Mouse (Mus musculus) midbrain, postnatal 0 days (tissue): Measurements from ENCODE around the gene Ndufab1. TPM values are rescaled to one million over a fixed set of nuclear protein-coding genes. Genes with fewer than 3 reads are reported as not detected.
A peak's percentile ranks its signal among the peaks of the same experiment; 100 is the strongest.
"Not testable (repeated sequence)": the region's sequence is repeated elsewhere in the genome, so short reads cannot be mapped to it uniquely, and the experiment has no call there.

ENCODE experiments used
- ATAC-seq: fragments of 200-750 bp; cut with Nextera tagmentation; 2 replicates; pipeline ENCODE4 v1.8.0; 2017; ENCODE audit warnings: moderate number of reproducible peaks, mild to moderate bottlenecking, moderate TSS enrichment, moderate library complexity; ENCODE audit not compliant: low FRiP score
- DNase-seq: peaks from one replicate; pipeline ENCODE4 v3.0.0-alpha.2; 2015; ENCODE audit warnings: low spot score
- H3K27ac ChIP-seq: fragments of 300-500 bp; sonication (generic); 2 replicates; pipeline ENCODE4 v1.5.1; 2014; ENCODE audit warnings: low read depth, mild to moderate bottlenecking, low read length, mixed read lengths
- H3K27me3 ChIP-seq: fragments of 300-500 bp; sonication (generic); 2 replicates; pipeline ENCODE4 v1.6.1; 2014; ENCODE audit warnings: low read length, control low read depth, mixed read lengths; ENCODE audit not compliant: insufficient read depth
- H3K36me3 ChIP-seq: fragments of 300-500 bp; sonication (generic); 2 replicates; pipeline ENCODE4 v1.6.1; 2014; ENCODE audit warnings: low read length, control low read depth, mixed read lengths; ENCODE audit not compliant: insufficient read depth
- H3K4me1 ChIP-seq: fragments of 300-500 bp; sonication (generic); 2 replicates; pipeline ENCODE4 v1.6.1; 2014; ENCODE audit warnings: mild to moderate bottlenecking, control low read depth, antibody characterized with exemption, low read length, mixed read lengths; ENCODE audit not compliant: insufficient read depth
- H3K4me2 ChIP-seq: fragments of 300-500 bp; sonication (generic); 2 replicates; pipeline ENCODE4 v1.6.1; 2014; ENCODE audit warnings: low read depth, mild to moderate bottlenecking, low read length, mixed read lengths; ENCODE audit not compliant: poor library complexity, severe bottlenecking
- H3K4me3 ChIP-seq: fragments of 300-500 bp; sonication (generic); 2 replicates; pipeline ENCODE4 v1.5.1; 2014; ENCODE audit warnings: low read depth, mild to moderate bottlenecking, low read length, moderate library complexity
- H3K9ac ChIP-seq: fragments of 300-500 bp; sonication (generic); replicated peaks from 2 replicates; pipeline ENCODE4 v1.6.1; 2014; ENCODE audit warnings: mild to moderate bottlenecking, low read length, moderate library complexity, mixed read lengths; ENCODE audit not compliant: poor library complexity, severe bottlenecking
- H3K9me3 ChIP-seq: fragments of 300-500 bp; sonication (generic); 2 replicates; pipeline ENCODE4 v1.6.1; 2016; ENCODE audit warnings: low read length, control low read depth
- CTCF ChIP-seq: IDR thresholded peaks from 2 replicates; pipeline ENCODE4 v1.5.1; 2016; ENCODE audit warnings: antibody characterized with exemption, mild to moderate bottlenecking
- WGBS: fragments of 180-500 bp; shearing (Covaris S2); extraction: QIAGEN DNeasy Blood & Tissue Kit; methylation state at CpG from one replicate; pipeline ENCODE4 v1.1.7; 2014; 5-methylcytosine and 5-hydroxymethylcytosine counted together
- polyA plus RNA-seq: library from polyadenylated mRNA; unstranded; fragments of >200 nt; fragmentation: Nextera tagmentation; extraction: Ambion mirVana; gene quantifications from 2 replicates; pipeline ENCODE4 v1.2.1, GENCODE M21; 2015
- total RNA-seq: library from RNA; depleted of rRNA; stranded (reverse); fragments of >200 nt; gene quantifications from 2 replicates; pipeline ENCODE4 v1.2.3, GENCODE M21; 2014

Gene Ndufab1
- total and polyA plus RNA-seq, 2 experiments from 2014 or later: 43.0 to 711 TPM

DNA sequence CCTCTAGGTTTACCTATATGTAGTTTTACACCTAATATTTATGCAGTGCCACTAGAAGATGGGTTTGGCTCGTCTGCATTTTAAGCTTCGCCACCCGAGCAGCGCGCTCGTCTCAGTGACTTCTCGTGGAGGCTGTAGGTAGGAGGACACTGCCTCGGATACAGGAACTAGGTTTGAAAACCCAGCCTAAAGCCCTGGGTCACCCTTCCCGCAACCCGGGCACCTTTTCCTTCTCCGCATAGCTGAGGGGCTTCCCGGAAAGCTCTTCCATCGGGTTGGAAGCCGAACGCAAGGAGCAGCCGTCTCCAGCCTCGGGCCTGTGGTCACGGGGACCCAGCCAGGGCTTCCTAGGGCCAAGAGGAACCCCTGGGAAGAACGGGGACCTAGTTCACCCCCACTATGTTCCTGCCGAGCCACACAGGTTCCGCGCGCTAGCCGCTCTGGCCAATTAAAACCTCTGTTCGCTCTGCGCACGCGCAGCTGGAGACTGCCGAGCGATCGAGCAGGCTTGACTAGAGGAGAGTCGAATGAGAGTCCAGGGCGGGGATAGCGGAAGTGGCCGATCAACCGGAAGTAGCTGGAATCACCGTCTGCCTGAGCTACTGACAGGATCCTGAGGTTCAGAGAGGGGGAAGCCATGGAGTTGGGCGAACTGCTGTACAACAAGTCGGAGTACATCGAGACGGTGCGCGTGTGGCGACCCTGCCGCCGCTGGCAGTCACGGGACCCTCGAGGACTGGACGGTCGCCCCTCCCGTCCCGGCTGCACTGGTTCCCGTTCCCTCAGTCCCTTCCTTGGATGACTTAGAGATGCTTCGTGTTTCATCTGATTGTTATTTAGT is 31.0 kb upstream of the Ndufab1 start, which contains the start of the genes Palb2 and Dctn5:
Gene Palb2 (minus strand): TSS at position 489 of the 841 bp plus-strand sequence.
Gene Dctn5 (plus strand): TSS at position 545 of the 841 bp plus-strand sequence.
- peak within 1 kb of the TSS; percentile 83 for H3K9ac ChIP-seq
- DNase-seq (peak; percentile 98), ATAC-seq (peak; percentile 97)
- peaks cover 18% of the 10 kb centered on the region for H3K36me3 ChIP-seq
- H3K27me3 ChIP-seq: no peaks in the 10 kb centered on the region
- no peaks in the 10 kb centered on the region for H3K9me3 ChIP-seq
- H3K4me3 ChIP-seq: peak within 1 kb of the TSS; percentile 83
- under 1% methylated on average over 52 of the region's 54 CpGs for WGBS
- peak within 1 kb of the TSS; percentile 92 for H3K4me2 ChIP-seq
- H3K27ac ChIP-seq: peak within 1 kb of the TSS; percentile 80
- 0 out of 2 replicates have a peak, but pooled peaks cover 6% of the 10 kb centered on the region for H3K4me1 ChIP-seq
- no peak for TF ChIP-seq CTCF

GRCm38 (mm10) chr7:122131834-122132233 is 30.1 kb upstream of the Ndufab1 start:
- H3K9me3 ChIP-seq: no peaks in the 10 kb centered on the region
- peaks cover 13% of the 10 kb centered on the region; the same call in 1 of the 2 replicates for H3K36me3 ChIP-seq
- DNase-seq: no peak
- peak overlapping the region; percentile 83; the same call in 1 of the 2 replicates for H3K4me3 ChIP-seq
- TF ChIP-seq CTCF: no peak
- H3K27ac ChIP-seq: no peak overlapping the region
- peak overlapping the region; percentile 92; the same call in 1 of the 2 replicates for H3K4me2 ChIP-seq
- no peaks in the 10 kb centered on the region for H3K27me3 ChIP-seq
- no peak overlapping the region for H3K9ac ChIP-seq
- H3K4me1 ChIP-seq: 0 out of 2 replicates have a peak, but pooled peaks cover 6% of the 10 kb centered on the region
- no peak for ATAC-seq

GRCm38 (mm10) chr7:122126946-122127345 is 25.3 kb upstream of the Ndufab1 start:
- DNase-seq (no peak), ATAC-seq (no peak)
- no peak for TF ChIP-seq CTCF
- no peak overlapping the region for H3K4me2 ChIP-seq
- no peaks in the 10 kb centered on the region for H3K4me1 ChIP-seq
- no peaks in the 10 kb centered on the region for H3K9me3 ChIP-seq
- H3K27me3 ChIP-seq: no peaks in the 10 kb centered on the region
- no peak overlapping the region for H3K4me3 ChIP-seq
- no peak overlapping the region for H3K27ac ChIP-seq
- 94% methylated on average over 11 of the region's 11 CpGs for WGBS
- no peak overlapping the region for H3K9ac ChIP-seq
- peaks cover 13% of the 10 kb centered on the region; the same call in 1 of the 2 replicates for H3K36me3 ChIP-seq

DNA sequence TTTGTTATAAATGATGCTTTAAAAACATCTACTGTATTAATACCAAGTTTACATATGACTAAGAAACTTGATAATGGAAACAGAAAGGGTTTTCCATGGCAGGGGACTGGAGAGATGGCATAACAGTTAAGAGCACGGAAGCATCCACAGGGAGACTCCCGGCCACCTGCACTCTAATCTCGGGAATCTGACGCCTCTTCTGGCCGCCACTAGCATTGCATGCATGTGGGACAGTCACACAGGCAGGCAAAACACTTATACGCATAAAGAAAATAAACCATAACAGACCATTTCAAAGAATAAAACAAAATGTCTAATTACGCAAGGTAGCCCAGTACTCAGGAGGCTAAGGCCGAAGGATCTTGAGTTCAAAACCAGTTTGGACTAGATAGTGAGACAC is 23.9 kb upstream of the Ndufab1 start:
- Histone ChIP-seq H3K9ac (no peak overlapping the region), H3K4me3 (no peak overlapping the region), H3K27ac (no peak overlapping the region), H3K9me3 (no peaks in the 10 kb centered on the region), H3K36me3 (peaks cover 17% of the 10 kb centered on the region; the same call in 1 of the 2 replicates), H3K27me3 (no peaks in the 10 kb centered on the region), H3K4me2 (no peak overlapping the region), H3K4me1 (no peaks in the 10 kb centered on the region)
- WGBS: 73% methylated on average over 8 of the region's 8 CpGs
- DNase-seq (no peak), ATAC-seq (no peak)
- TF ChIP-seq CTCF: peak; percentile 22

DNA sequence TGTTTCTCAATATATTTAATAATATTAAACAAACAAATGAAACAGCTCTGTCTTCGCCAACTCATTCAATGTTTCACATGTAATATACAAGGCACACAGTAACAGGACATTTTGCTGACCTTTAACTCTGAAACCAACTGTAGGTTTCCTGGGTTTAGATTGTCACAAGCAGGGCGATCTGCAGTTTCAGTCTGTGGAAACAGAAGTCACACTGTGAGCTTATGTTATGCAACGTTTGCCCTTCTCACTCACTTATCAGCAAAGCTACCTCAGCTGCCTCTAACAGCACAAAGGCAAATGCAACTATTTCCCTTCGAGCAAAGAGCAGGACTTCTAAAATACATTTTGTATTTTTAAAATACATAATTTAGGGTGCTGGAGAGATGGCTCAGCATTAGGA is 21.8 kb upstream of the Ndufab1 start:
- H3K27ac ChIP-seq: no peak overlapping the region
- no peak for ATAC-seq
- H3K4me2 ChIP-seq: no peak overlapping the region
- H3K27me3 ChIP-seq: no peaks in the 10 kb centered on the region
- TF ChIP-seq CTCF: no peak
- H3K9me3 ChIP-seq: no peaks in the 10 kb centered on the region
- no peak overlapping the region for H3K9ac ChIP-seq
- WGBS: 89% methylated on average over 4 of the region's 4 CpGs
- DNase-seq: no peak
- no peaks in the 10 kb centered on the region for H3K4me1 ChIP-seq
- peaks cover 26% of the 10 kb centered on the region for H3K36me3 ChIP-seq
- no peak overlapping the region for H3K4me3 ChIP-seq

DNA sequence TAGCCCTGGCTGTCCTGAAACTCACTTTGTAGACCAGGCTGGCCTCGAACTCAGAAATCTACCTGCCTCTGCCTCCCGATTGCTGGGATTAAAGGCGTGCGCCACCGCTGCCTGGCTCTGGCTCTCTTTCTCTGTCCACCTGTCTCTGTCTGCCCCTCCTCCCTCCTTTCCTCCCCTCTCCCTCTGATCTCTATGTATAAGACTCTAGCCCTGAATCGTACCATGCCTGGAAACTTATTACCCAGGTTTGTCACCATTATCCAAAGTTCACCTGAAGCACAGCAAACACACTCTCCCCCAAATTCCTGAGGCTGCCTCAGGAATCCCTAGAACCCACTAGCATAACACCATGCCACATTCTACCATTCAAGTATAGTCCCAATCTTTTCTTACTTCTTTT is 6.5 kb upstream of the Ndufab1 start:
- 91% methylated on average over 6 of the region's 6 CpGs for WGBS
- no peak overlapping the region for H3K27ac ChIP-seq
- H3K4me2 ChIP-seq: no peak overlapping the region
- DNase-seq (no peak), ATAC-seq (no peak)
- H3K36me3 ChIP-seq: no peaks in the 10 kb centered on the region
- H3K9ac ChIP-seq: no peak overlapping the region
- no peaks in the 10 kb centered on the region for H3K4me1 ChIP-seq
- no peak for TF ChIP-seq CTCF
- H3K27me3 ChIP-seq: no peaks in the 10 kb centered on the region
- no peaks in the 10 kb centered on the region for H3K9me3 ChIP-seq
- no peak overlapping the region for H3K4me3 ChIP-seq

DNA sequence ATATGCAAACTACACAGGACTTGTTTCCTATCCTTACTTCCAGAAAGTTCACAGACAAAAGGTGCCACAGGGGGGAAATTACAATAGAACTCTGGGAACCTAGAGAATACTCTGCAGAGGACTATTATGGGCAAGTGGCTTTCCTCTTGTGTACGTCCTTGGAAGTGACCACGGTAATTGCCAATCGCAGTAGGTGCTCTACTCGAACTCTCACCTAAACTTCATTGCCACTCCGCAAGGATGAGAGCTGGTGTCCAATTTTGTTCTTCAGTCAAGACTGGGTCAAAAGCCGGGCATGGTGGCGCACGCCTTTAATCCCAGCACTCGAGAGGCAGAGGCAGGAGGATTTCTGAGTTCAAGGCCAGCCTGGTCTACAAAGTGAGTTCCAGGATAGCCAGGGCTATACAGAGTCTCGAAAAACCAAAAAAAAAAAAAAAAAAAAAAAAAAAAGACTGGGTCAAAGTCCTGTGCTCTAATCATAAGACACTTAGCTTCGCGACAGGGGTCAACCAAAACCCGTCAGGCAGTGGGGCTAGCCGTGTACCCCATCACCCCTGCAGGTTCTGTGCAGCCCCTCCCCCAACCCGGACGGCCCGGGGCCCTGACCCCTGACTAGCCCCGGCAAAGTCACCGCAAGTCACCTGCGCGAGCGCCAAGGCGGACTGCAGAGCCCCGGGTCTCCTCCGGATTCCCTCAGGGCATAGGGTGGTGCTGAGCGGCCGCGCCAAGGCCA is 506 bp downstream of the Ndufab1 start:
- ATAC-seq: peak; percentile 70
- not testable (repeated sequence) for DNase-seq

More for the DNA sequence above, 506 bp downstream of the Ndufab1 start:
- not testable (repeated sequence) for H3K4me1 ChIP-seq, H3K9me3 ChIP-seq, H3K36me3 ChIP-seq, H3K27me3 ChIP-seq
- peak overlapping the region; percentile 64 for H3K4me3 ChIP-seq
- H3K9ac ChIP-seq: peak overlapping the region; percentile 81
- 10% methylated on average over 24 of the region's 28 CpGs for WGBS
- peak overlapping the region; percentile 62 for H3K4me2 ChIP-seq
- H3K27ac ChIP-seq: peak overlapping the region; percentile 59; the same call in 1 of the 2 replicates
